Mouse (Mus musculus) heart, adult 2 months (tissue): ENCODE results near the gene Kdm5b. TPM values are rescaled to one million over a fixed set of nuclear protein-coding genes. Genes with fewer than 3 reads are reported as not detected.

Experiments used
- DNase-seq, 2 experiments: peaks; one replicate each; pipeline ENCODE4 v3.0.0; 2021
- H3K27ac ChIP-seq: fragments of 200-600 bp; 2 replicates; pipeline ENCODE4 v1.8.1; 2022
- H3K27me3 ChIP-seq: fragments of 200-500 bp; 2 replicates; pipeline ENCODE4 v1.6.1; 2012; ENCODE audit warnings: mild to moderate bottlenecking, low read length, inconsistent platforms, mixed read lengths; ENCODE audit not compliant: control insufficient read depth, insufficient read depth
- H3K36me3 ChIP-seq: fragments of 200-500 bp; 2 replicates; pipeline ENCODE4 v1.6.1; 2012; ENCODE audit warnings: low read length, inconsistent platforms; ENCODE audit not compliant: control insufficient read depth, insufficient read depth
- H3K4me1 ChIP-seq: fragments of 200-500 bp; 2 replicates; pipeline ENCODE4 v1.6.1; 2011; ENCODE audit warnings: low read length; ENCODE audit not compliant: control insufficient read depth, insufficient read depth
- H3K4me3 ChIP-seq: fragments of 200-600 bp; 2 replicates; pipeline ENCODE4 v1.8.1; 2022
- H3K79me2 ChIP-seq: fragments of 200-500 bp; replicated peaks from 2 replicates; pipeline ENCODE4 v1.6.1; 2012; ENCODE audit warnings: mild to moderate bottlenecking, inconsistent platforms, low read length, moderate library complexity, mixed read lengths; ENCODE audit not compliant: control insufficient read depth, insufficient read depth
- H3K9ac ChIP-seq: fragments of 200-500 bp; 2 replicates; pipeline ENCODE4 v1.6.1; 2012; ENCODE audit warnings: low read depth, mild to moderate bottlenecking, control low read depth, inconsistent platforms, low read length, mixed read lengths
- CTCF ChIP-seq: fragments of 200-600 bp; IDR thresholded peaks from 2 replicates; pipeline ENCODE4 v1.8.1; 2022; ENCODE audit warnings: antibody characterized with exemption, mild to moderate bottlenecking, moderate library complexity
- EP300 ChIP-seq: fragments of 200-500 bp; IDR thresholded peaks from 2 replicates; pipeline ENCODE4 v1.6.1; 2011; ENCODE audit warnings: low read depth, low read length, control low read depth; ENCODE audit not compliant: insufficient read depth
- POLR2A ChIP-seq: fragments of 200-500 bp; IDR thresholded peaks from 2 replicates; pipeline ENCODE4 v1.6.1; 2011; ENCODE audit warnings: mild to moderate bottlenecking, low read depth, low read length, control low read depth; ENCODE audit not compliant: insufficient read depth
- WGBS: fragments of 180-500 bp; shearing (Covaris S2); methylation state at CpG from one replicate; pipeline ENCODE4 v1.1.7; 2018; 5-methylcytosine and 5-hydroxymethylcytosine counted together
- intact Hi-C: fragments of 180-260 bp; cut with DNase I; formaldehyde crosslinking; loops from one replicate; pipeline ENCODE4 v1.15.1; 2025
- polyA plus RNA-seq: library from polyadenylated mRNA; depleted of rRNA; stranded (reverse); fragments of >200 nt; gene quantifications from 2 replicates; pipeline ENCODE4 v1.2.3, GENCODE M21; 2012
- total RNA-seq, 2 experiments: library from RNA; stranded (reverse); gene quantifications; 2 replicates each; pipeline ENCODE4 v1.2.3; 2021

Kdm5b gene
- total and polyA plus RNA-seq, 3 experiments: 3.3 to 13.2 (median 11.6) TPM

DNA sequence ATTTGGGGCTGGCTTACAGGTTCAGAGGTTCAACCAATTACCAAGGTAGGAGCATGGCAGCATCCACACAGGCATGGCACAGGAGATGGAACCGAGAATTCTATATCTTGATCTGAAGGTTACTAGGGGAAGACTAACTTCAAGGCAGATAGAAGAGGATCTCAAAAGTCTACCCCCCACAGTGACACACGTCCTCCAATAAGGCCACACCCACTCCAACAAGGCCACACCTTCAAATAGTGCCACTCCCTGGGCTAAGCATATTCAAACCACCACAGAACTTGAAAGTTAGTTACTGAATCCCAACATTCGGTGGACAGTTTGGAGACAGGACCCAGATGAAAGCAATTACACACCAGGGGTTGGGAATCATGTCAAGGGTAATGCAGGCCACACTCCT is 24.5 kb upstream of the Kdm5b start:
- H3K27ac ChIP-seq: no peak overlapping the region

DNA sequence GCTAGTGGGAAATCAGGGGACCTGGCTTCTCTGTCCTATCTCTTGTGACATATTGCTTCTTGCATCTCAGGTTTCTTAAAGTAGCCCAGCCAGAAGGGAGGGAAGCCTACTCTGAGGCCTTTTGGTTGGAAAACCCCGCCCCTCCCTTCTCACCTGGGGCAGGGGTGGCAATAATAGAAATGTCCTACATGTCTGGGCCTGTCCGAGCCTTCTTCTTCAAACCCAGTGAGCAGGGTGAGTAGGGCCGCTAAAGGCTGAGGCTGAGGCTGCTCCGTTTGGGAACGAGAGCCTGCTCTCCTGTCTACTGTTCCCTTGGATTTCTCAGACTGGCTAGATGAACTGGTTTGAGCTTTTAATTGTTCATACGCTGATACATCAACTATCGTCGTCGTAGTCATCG is 19.4 kb upstream of the Kdm5b start:
- no peak for DNase-seq
- Histone ChIP-seq H3K36me3 (no peaks in the 10 kb centered on the region), H3K27me3 (no peaks in the 10 kb centered on the region), H3K4me3 (no peak overlapping the region), H3K79me2 (no peaks in the 10 kb centered on the region), H3K27ac (no peak overlapping the region), H3K9ac (no peak overlapping the region), H3K4me1 (no peaks in the 10 kb centered on the region)
- TF ChIP-seq EP300 (no peak), POLR2A (no peak), CTCF (no peak)
- WGBS: 92% methylated on average over 10 of the region's 10 CpGs
- intact Hi-C loops: no loop called here

More for the DNA sequence above, 24.5 kb upstream of the Kdm5b start:
- Histone ChIP-seq H3K4me3 (no peak overlapping the region), H3K4me1 (no peaks in the 10 kb centered on the region), H3K79me2 (no peaks in the 10 kb centered on the region), H3K9ac (no peak overlapping the region), H3K27me3 (no peaks in the 10 kb centered on the region), H3K36me3 (no peaks in the 10 kb centered on the region)
- intact Hi-C loops: no loop called here
- no peak for DNase-seq
- TF ChIP-seq POLR2A (no peak), EP300 (no peak), CTCF (no peak)
- WGBS: 69% methylated on average over 3 of the region's 3 CpGs

DNA sequence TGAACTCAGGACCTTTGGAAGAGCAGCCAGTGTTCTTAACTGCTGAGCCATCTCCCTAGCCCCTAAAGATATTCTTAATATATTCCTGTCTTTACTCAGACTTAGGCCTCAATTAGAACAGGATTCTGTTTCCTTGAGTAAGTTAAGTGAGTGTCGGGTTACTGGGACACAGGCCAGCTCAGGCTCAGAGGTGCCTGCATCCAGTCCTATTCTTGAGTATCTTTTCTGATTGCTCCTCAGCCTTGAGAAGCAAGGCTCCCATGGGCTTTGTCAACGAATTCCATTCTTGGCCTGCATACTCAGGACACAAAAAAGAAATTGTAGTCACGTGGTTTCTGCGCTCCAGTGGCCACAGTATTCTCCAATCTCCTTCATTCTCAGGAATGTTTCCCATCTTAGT is 11.7 kb upstream of the Kdm5b start:
- peak in 1 of 2 experiments; percentile 30 for DNase-seq
- WGBS: 68% methylated on average over 4 of the region's 4 CpGs
- H3K79me2 ChIP-seq: no peaks in the 10 kb centered on the region
- H3K27ac ChIP-seq: no peak overlapping the region
- no peaks in the 10 kb centered on the region for H3K4me1 ChIP-seq
- TF ChIP-seq CTCF (no peak), EP300 (no peak), POLR2A (no peak)
- no peak overlapping the region for H3K4me3 ChIP-seq
- no peaks in the 10 kb centered on the region for H3K36me3 ChIP-seq
- no peaks in the 10 kb centered on the region for H3K27me3 ChIP-seq
- H3K9ac ChIP-seq: no peak overlapping the region
- intact Hi-C loops: no loop called here

DNA sequence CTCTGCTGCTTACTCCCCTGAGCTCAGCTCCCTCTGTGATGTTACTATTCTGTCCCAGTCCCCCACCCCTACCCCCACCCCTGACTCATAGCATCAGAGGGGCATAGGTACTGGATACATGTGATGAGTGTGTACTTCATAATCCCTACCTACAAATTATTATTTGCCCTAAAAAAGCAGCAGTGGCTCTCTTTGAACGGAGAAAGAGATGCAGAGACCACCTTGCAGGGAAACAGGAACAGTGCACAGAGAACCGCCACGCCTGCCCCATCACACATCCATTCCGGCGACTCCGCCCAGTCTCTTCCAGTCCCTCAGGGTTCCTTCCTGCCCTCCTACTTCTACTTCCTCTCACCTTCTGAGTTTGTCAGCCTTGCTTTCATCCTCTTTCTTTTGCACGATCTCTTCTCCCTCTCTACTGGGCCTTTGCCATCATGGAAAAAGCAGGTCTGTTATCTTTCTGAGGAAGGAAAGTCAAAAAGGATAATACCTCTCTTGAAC is 10.3 kb upstream of the Kdm5b start, which contains the start of gene Mgat4e:
Mgat4e (minus strand) TSS at position 51 of the 501 bp plus-strand sequence.
- intact Hi-C loops: no loop called here
- Histone ChIP-seq H3K9ac (no peak within 1 kb of the TSS), H3K36me3 (no peaks in the 10 kb centered on the region), H3K27ac (no peak within 1 kb of the TSS), H3K27me3 (no peaks in the 10 kb centered on the region), H3K4me1 (no peaks in the 10 kb centered on the region), H3K4me3 (no peak within 1 kb of the TSS), H3K79me2 (no peaks in the 10 kb centered on the region)
- 44% methylated on average over 7 of the region's 7 CpGs for WGBS
- TF ChIP-seq POLR2A: no peak
- no peak for TF ChIP-seq CTCF
- TF ChIP-seq EP300: no peak
- no peak for DNase-seq

DNA sequence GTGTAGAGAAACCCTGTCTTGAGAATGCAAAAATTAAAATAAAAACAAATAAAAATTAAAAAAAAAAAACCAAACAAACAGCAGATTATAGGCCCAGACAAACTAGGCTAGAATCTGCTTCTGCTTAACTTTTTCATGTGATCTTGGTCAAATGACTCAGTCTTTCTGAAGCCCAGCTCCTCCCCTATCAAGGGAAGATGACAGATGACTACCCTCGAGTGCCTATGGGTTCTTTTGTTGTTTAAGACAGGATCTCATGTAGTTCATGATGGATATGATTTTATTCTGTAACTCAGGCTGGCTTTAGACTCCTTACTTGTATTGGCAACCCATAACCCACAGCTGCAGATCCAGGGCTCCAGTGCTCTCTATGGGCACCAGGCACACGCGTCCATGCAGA is 8.1 kb upstream of the Kdm5b start:
- H3K4me1 ChIP-seq: no peaks in the 10 kb centered on the region; the same call in 1 of the 2 replicates
- no peaks in the 10 kb centered on the region for H3K27me3 ChIP-seq
- TF ChIP-seq POLR2A (no peak), EP300 (no peak), CTCF (no peak)
- no peak overlapping the region for H3K9ac ChIP-seq
- no peak overlapping the region for H3K27ac ChIP-seq
- intact Hi-C loops: no loop called here
- H3K79me2 ChIP-seq: no peaks in the 10 kb centered on the region
- no peak for DNase-seq
- WGBS: 76% methylated on average over 3 of the region's 3 CpGs
- no peaks in the 10 kb centered on the region for H3K36me3 ChIP-seq
- H3K4me3 ChIP-seq: no peak overlapping the region

DNA sequence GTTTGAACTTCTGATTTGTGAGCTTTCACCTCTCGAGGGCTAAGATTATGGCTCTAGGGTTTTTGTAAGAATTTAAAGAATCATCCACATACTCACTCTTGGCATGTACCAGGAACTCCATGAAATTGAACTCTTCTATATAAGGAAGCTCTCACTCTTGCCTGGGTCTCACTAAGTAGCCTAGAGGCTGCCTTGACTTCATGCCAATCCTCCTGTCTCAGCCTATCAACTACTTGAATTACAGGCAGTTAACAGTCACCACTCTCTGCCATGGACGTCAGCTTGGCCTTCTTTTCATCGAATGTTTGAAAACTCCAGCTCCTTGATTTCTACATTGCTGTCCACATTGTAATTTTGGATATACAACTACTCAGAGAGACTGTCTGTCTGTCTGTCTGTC is 7.6 kb upstream of the Kdm5b start:
- intact Hi-C loops: no loop called here
- Histone ChIP-seq H3K27me3 (no peaks in the 10 kb centered on the region), H3K4me3 (no peak overlapping the region), H3K79me2 (no peaks in the 10 kb centered on the region), H3K4me1 (peaks cover 3% of the 10 kb centered on the region), H3K36me3 (no peaks in the 10 kb centered on the region), H3K27ac (no peak overlapping the region), H3K9ac (no peak overlapping the region)
- DNase-seq: no peak
- 57% methylated on average over 3 of the region's 3 CpGs for WGBS
- TF ChIP-seq POLR2A: no peak
- TF ChIP-seq EP300: no peak
